Mouse (Mus musculus) lung, embryonic 14.5 days (tissue): ENCODE data around the gene Gatad2b. TPM values are rescaled to one million over a fixed set of nuclear protein-coding genes. Genes with fewer than 3 reads are reported as not detected.

Source experiments
- ATAC-seq: fragments of 200-750 bp; cut with Nextera tagmentation; 2 replicates; pipeline ENCODE4 v1.8.0; 2017; ENCODE audit warnings: mild to moderate bottlenecking, moderate TSS enrichment, moderate library complexity; ENCODE audit not compliant: insufficient read depth
- DNase-seq: peaks from one replicate; pipeline ENCODE4 v3.0.0-alpha.2; 2015
- H3K27ac ChIP-seq: fragments of 300-500 bp; sonication (generic); 2 replicates; pipeline ENCODE4 v1.5.1; 2014; ENCODE audit warnings: low read depth, mild to moderate bottlenecking, moderate library complexity
- H3K27me3 ChIP-seq: fragments of 300-500 bp; sonication (generic); 2 replicates; pipeline ENCODE4 v1.6.1; 2014; ENCODE audit warnings: low read length, control low read depth; ENCODE audit not compliant: insufficient read depth
- H3K36me3 ChIP-seq: fragments of 300-500 bp; sonication (generic); 2 replicates; pipeline ENCODE4 v1.6.1; 2014; ENCODE audit warnings: control low read depth; ENCODE audit not compliant: insufficient read depth
- H3K4me1 ChIP-seq: fragments of 300-500 bp; sonication (generic); 2 replicates; pipeline ENCODE4 v1.6.1; 2014; ENCODE audit warnings: antibody characterized with exemption, control low read depth; ENCODE audit not compliant: insufficient read depth
- H3K4me2 ChIP-seq: fragments of 300-500 bp; sonication (generic); 2 replicates; pipeline ENCODE4 v1.6.1; 2014; ENCODE audit warnings: mild to moderate bottlenecking
- H3K4me3 ChIP-seq: fragments of 300-500 bp; sonication (generic); 2 replicates; pipeline ENCODE4 v1.5.1; 2014; ENCODE audit warnings: low read depth, low read length
- H3K9ac ChIP-seq: fragments of 300-500 bp; sonication (generic); 2 replicates; pipeline ENCODE4 v1.6.1; 2014
- H3K9me3 ChIP-seq: fragments of 300-500 bp; sonication (generic); 2 replicates; pipeline ENCODE4 v1.6.1; 2016; ENCODE audit warnings: low read depth, low read length, control low read depth
- CTCF ChIP-seq: IDR thresholded peaks from 2 replicates; pipeline ENCODE4 v1.5.1; 2016; ENCODE audit warnings: antibody characterized with exemption, low read depth
- WGBS: fragments of 180-500 bp; shearing (Covaris S2); extraction: QIAGEN DNeasy Blood & Tissue Kit; methylation state at CpG from one replicate; pipeline ENCODE4 v1.1.7; 2014; 5-methylcytosine and 5-hydroxymethylcytosine counted together
- microRNA-seq: library from miRNA; unstranded; fragments of <30 nt; microRNA quantifications from one replicate; pipeline ENCODE4, GENCODE M21; 2016; ENCODE audit warnings: borderline number of aligned reads
- polyA plus RNA-seq: library from polyadenylated mRNA; unstranded; fragments of >200 nt; fragmentation: Nextera tagmentation; extraction: Ambion mirVana; gene quantifications from 2 replicates; pipeline ENCODE4 v1.2.1, GENCODE M21; 2014

Gene Gatad2b
- polyA plus RNA-seq, 1 experiment from 2014 or later = 15.8 TPM

GRCm38 (mm10) chr3:90404609-90405008 lies 111.6 kb downstream of the Gatad2b start:
- Histone ChIP-seq H3K4me1 (no peaks in the 10 kb centered on the region), H3K27me3 (no peaks in the 10 kb centered on the region), H3K4me3 (no peak overlapping the region), H3K9ac (no peak overlapping the region), H3K4me2 (no peak overlapping the region), H3K27ac (no peak overlapping the region), H3K36me3 (peaks cover 99% of the 10 kb centered on the region), H3K9me3 (no peaks in the 10 kb centered on the region)
- TF ChIP-seq CTCF = no peak
- ATAC-seq = no peak
- DNase-seq = no peak
- WGBS = 57% methylated on average over 4 of the region's 4 CpGs

GRCm38 (mm10) chr3:90406414-90406813 lies 113.4 kb downstream of the Gatad2b start:
- no peak overlapping the region for H3K27ac ChIP-seq
- no peaks in the 10 kb centered on the region for H3K4me1 ChIP-seq
- ATAC-seq = no peak
- no peak overlapping the region for H3K9ac ChIP-seq
- H3K36me3 ChIP-seq = peaks cover 98% of the 10 kb centered on the region
- no peaks in the 10 kb centered on the region for H3K27me3 ChIP-seq
- 97% methylated on average over 5 of the region's 5 CpGs for WGBS
- no peak for DNase-seq
- H3K4me3 ChIP-seq = no peak overlapping the region
- no peak overlapping the region for H3K4me2 ChIP-seq
- no peak for TF ChIP-seq CTCF
- H3K9me3 ChIP-seq = no peaks in the 10 kb centered on the region

- no peak overlapping the region for H3K9ac ChIP-seq
- no peaks in the 10 kb centered on the region for H3K27me3 ChIP-seq
- no peaks in the 10 kb centered on the region for H3K4me1 ChIP-seq
- no peak for DNase-seq
- H3K9me3 ChIP-seq = no peaks in the 10 kb centered on the region
- H3K27ac ChIP-seq = no peak overlapping the region
- WGBS = 84% methylated on average over 3 of the region's 3 CpGs
- no peak for ATAC-seq
- peaks cover 91% of the 10 kb centered on the region for H3K36me3 ChIP-seq
- H3K4me3 ChIP-seq = no peak overlapping the region
- TF ChIP-seq CTCF = no peak
- no peak overlapping the region for H3K4me2 ChIP-seq
Measured at GRCm38 (mm10) chr3:90408721-90409120, 115.7 kb downstream of the Gatad2b start.

GRCm38 (mm10) chr3:90412312-90413010 lies 119.5 kb downstream of the Gatad2b start:
- Histone ChIP-seq H3K36me3 (peaks cover 90% of the 10 kb centered on the region), H3K9me3 (no peaks in the 10 kb centered on the region), H3K27me3 (no peaks in the 10 kb centered on the region), H3K4me1 (no peaks in the 10 kb centered on the region), H3K9ac (no peak overlapping the region), H3K27ac (no peak overlapping the region), H3K4me2 (no peak overlapping the region), H3K4me3 (no peak overlapping the region)
- DNase-seq (peak; percentile 90), ATAC-seq (peak; percentile 68)
- TF ChIP-seq CTCF = peak; percentile 96
- WGBS = 46% methylated on average over 5 of the region's 5 CpGs

- Histone ChIP-seq H3K36me3 (peaks cover 90% of the 10 kb centered on the region), H3K9me3 (no peaks in the 10 kb centered on the region), H3K4me2 (no peak overlapping the region), H3K9ac (no peak overlapping the region), H3K4me3 (no peak overlapping the region), H3K27me3 (no peaks in the 10 kb centered on the region), H3K4me1 (no peaks in the 10 kb centered on the region), H3K27ac (no peak overlapping the region)
- no peak for TF ChIP-seq CTCF
- ATAC-seq = peak; percentile 41; the same call in 1 of the 2 replicates
- WGBS = 17% methylated on average over 3 of the region's 3 CpGs
- DNase-seq = no peak
Measured at GRCm38 (mm10) chr3:90413011-90413396, 120.0 kb downstream of the Gatad2b start.

Small RNAs within 50 kb of the gene (microRNA-seq; reads per million reads assigned to microRNA genes)
- not detected for gene Mir7012

Other genes with a start within 250 kb of the Gatad2b start
- 136 and 143 TPM in 2 replicates for gene 4933434E20Rik, start 241.5 kb upstream of the Gatad2b start, polyA plus RNA-seq
- gene Ubap2l, start 240.6 kb upstream of the Gatad2b start, polyA plus RNA-seq = 236 and 257 TPM in 2 replicates
- 634 and 654 TPM in 2 replicates for gene Tpm3, start 220.5 kb upstream of the Gatad2b start, polyA plus RNA-seq
- 0.39 and 0.58 TPM in 2 replicates for gene Nup210l, start 189.0 kb upstream of the Gatad2b start, polyA plus RNA-seq
- gene Rps27, start 79.5 kb upstream of the Gatad2b start, polyA plus RNA-seq = 1,714 and 1,910 TPM in 2 replicates
- gene Rab13, start 79.5 kb upstream of the Gatad2b start, polyA plus RNA-seq = 17.9 and 19.3 TPM in 2 replicates
- 92.3 and 99.7 TPM in 2 replicates for gene Jtb, start 61.6 kb upstream of the Gatad2b start, polyA plus RNA-seq
- gene Creb3l4, start 49.7 kb upstream of the Gatad2b start, polyA plus RNA-seq = 5.4 and 6.5 TPM in 2 replicates
- gene Slc39a1, start 45.0 kb upstream of the Gatad2b start, polyA plus RNA-seq = 85.2 and 85.3 TPM in 2 replicates
- 19.3 and 19.6 TPM in 2 replicates for gene Crtc2, start 39.0 kb upstream of the Gatad2b start, polyA plus RNA-seq
- 4.4 and 6.1 TPM in 2 replicates for gene Dennd4b, start 28.0 kb upstream of the Gatad2b start, polyA plus RNA-seq
- gene Slc27a3, start 96.8 kb downstream of the Gatad2b start, polyA plus RNA-seq = 18.4 and 19.1 TPM in 2 replicates
- 38.5 and 40.5 TPM in 2 replicates for gene Ints3, start 140.4 kb downstream of the Gatad2b start, polyA plus RNA-seq
- gene Npr1, start 172.7 kb downstream of the Gatad2b start, polyA plus RNA-seq = 17.8 and 19.3 TPM in 2 replicates
- 232 and 240 TPM in 2 replicates for gene Ilf2, start 182.9 kb downstream of the Gatad2b start, polyA plus RNA-seq
- gene Snapin, start 197.9 kb downstream of the Gatad2b start, polyA plus RNA-seq = 68.0 and 74.7 TPM in 2 replicates
- gene Chtop, start 216.3 kb downstream of the Gatad2b start, polyA plus RNA-seq = 103 and 109 TPM in 2 replicates
- gene S100a1, start 221.2 kb downstream of the Gatad2b start, polyA plus RNA-seq = 28.0 and 33.9 TPM in 2 replicates
- gene S100a13, start 221.3 kb downstream of the Gatad2b start, polyA plus RNA-seq = 27.3 and 32.2 TPM in 2 replicates
- gene S100a14, start 233.7 kb downstream of the Gatad2b start, polyA plus RNA-seq = 1.2 and 1.6 TPM in 2 replicates
- 161 and 175 TPM in 2 replicates for gene S100a16, start 244.1 kb downstream of the Gatad2b start, polyA plus RNA-seq